Mouse (Mus musculus) bone marrow, adult 2 months (tissue): ENCODE results near the gene Hist1h1b. TPM values are rescaled to one million over a fixed set of nuclear protein-coding genes. Genes with fewer than 3 reads are reported as not detected.
"Not testable (repeated sequence)": the region's sequence is repeated elsewhere in the genome, so short reads cannot be mapped to it uniquely, and the experiment has no call there.

Experiments
- H3K27ac ChIP-seq: fragments of 200-500 bp; 2 replicates; pipeline ENCODE4 v1.5.1; 2012; ENCODE audit warnings: low read depth, mild to moderate bottlenecking, control low read depth, inconsistent platforms, low read length; ENCODE audit not compliant: control insufficient read depth, poor library complexity, insufficient read depth
- H3K4me1 ChIP-seq: fragments of 200-500 bp; 2 replicates; pipeline ENCODE4 v1.6.1; 2011; ENCODE audit warnings: low read length; ENCODE audit not compliant: control insufficient read depth, insufficient read depth
- H3K4me3 ChIP-seq: fragments of 200-500 bp; replicated peaks from 2 replicates; pipeline ENCODE3; 2011; ENCODE audit warnings: mild to moderate bottlenecking, low read depth, low read length, control low read depth; ENCODE audit not compliant: control insufficient read depth
- CTCF ChIP-seq: fragments of 200-500 bp; IDR thresholded peaks from 2 replicates; pipeline ENCODE4 v1.5.1; 2011; ENCODE audit warnings: low read length, control low read depth; ENCODE audit not compliant: control insufficient read depth, insufficient read depth
- POLR2A ChIP-seq: fragments of 200-500 bp; IDR thresholded peaks from 2 replicates; pipeline ENCODE4 v1.6.1; 2011; ENCODE audit warnings: low read depth, mild to moderate bottlenecking, control low read depth, low read length, borderline replicate concordance; ENCODE audit not compliant: control insufficient read depth
- WGBS: fragments of 180-500 bp; shearing (Covaris S2); methylation state at CpG from one replicate; pipeline ENCODE4 v1.1.7; 2018; 5-methylcytosine and 5-hydroxymethylcytosine counted together
- polyA plus RNA-seq: library from polyadenylated mRNA; stranded (reverse); fragments of >200 nt; gene quantifications from 2 replicates; pipeline ENCODE4 v1.2.4, GENCODE M21; 2011; ENCODE audit warnings: low replicate concordance; ENCODE audit not compliant: missing spikeins, insufficient read depth, insufficient read length

Hist1h1b gene
- 99.1 and 123 TPM in 2 replicates for polyA plus RNA-seq

DNA sequence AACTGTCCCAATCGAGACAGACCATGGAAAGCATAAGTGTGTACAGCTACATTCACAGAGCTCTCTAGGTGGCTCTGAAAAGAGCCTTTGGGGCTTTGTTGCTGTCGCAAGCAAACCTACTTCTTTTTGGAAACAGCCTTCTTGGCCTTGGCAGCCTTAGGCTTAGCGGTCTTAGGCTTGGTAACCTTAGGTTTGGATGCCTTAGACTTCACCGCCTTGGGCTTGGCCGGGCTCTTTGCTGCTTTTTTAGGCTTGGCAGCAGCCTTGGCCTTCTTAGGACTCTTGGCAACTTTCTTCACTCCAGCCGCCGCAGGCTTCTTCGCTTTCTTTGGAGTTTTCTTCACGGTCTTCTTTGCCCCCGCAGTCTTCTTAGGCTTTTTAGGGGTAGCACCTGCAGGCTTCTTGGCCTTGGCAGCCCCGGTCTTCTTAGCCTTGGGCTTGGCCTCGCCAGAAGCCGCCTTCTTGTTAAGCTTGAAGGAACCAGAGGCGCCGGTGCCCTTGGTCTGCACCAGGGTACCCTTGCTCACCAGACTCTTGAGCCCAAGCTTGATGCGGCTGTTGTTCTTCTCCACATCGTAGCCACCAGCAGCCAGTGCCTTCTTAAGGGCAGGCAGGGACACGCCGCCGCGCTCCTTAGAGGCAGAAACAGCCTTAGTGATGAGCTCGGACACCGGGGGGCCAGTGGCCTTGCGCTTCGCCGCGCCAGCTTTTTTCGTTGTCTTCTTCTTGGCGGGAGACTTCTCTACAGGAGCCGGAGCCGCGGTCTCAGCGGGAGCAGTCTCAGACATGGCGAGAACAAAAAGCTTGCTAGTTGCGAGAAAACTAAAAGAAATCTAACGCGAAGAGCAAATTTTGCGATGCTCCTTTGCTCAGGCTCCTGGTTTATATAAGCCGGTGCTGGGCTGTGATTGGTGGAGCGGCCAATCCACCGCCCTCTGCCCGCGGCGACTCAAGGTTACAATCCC lies at the start of gene Hist1h1b:
Hist1h1b (minus strand) TSS at position 859 of the 965 bp plus-strand sequence.
- peaks cover 4% of the 10 kb centered on the region; the same call in 1 of the 2 replicates for H3K4me1 ChIP-seq
- H3K4me3 ChIP-seq, result peak within 1 kb of the TSS; percentile 91
- TF ChIP-seq CTCF (no peak), POLR2A (peak; percentile 100)
- under 1% methylated on average over 44 of the region's 44 CpGs for WGBS
- H3K27ac ChIP-seq, result peak within 1 kb of the TSS; percentile 99

GRCm38 (mm10) chr13:21828511-21828910 lies 48.1 kb upstream of the Hist1h1b start:
- TF ChIP-seq POLR2A (no peak), CTCF (no peak)
- no peak overlapping the region for H3K4me3 ChIP-seq
- 84% methylated on average over 3 of the region's 3 CpGs for whole genome bisulfite sequencing
- no peak overlapping the region for H3K27ac ChIP-seq
- H3K4me1 ChIP-seq, result peaks cover 1% of the 10 kb centered on the region; the same call in 1 of the 2 replicates

GRCm38 (mm10) chr13:21820082-21820890 lies 39.9 kb upstream of the Hist1h1b start:
- H3K27ac ChIP-seq, H3K4me1 ChIP-seq, H3K4me3 ChIP-seq: not testable (repeated sequence)
- 79% methylated on average over 7 of the region's 16 CpGs for WGBS

DNA sequence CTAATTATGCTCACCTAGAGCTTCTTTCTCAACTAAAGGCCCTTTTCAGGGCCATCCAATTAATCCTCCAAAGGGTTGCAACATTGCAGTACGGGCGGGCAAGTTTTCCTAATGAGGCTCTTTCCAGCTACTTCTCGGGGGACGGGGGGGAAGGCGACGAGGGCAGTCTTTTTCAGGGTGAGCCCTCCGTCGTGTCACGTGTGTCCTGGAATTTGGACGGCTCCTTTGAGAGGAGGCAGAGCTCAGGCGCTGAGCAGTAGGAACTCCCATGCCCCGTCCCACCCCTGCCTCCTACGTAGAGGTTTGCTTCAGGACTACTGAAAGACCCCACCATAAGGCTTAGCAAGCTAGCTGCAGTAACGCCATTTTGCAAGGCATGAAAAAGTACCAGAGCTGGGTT lies 31.7 kb upstream of the Hist1h1b start:
- not testable (repeated sequence) for H3K4me1 ChIP-seq
- Histone ChIP-seq H3K27ac (peak overlapping the region; percentile 83), H3K4me3 (peak overlapping the region; percentile 31)
- WGBS, result under 1% methylated on average over 14 of the region's 14 CpGs

- H3K27ac ChIP-seq, result peak within 1 kb of the TSS; percentile 83
- no CpG with 5 or more reads among the region's 24 CpGs for WGBS
- peak within 1 kb of the TSS; percentile 31 for H3K4me3 ChIP-seq
- not testable (repeated sequence) for H3K4me1 ChIP-seq
Observed at GRCm38 (mm10) chr13:21811539-21811938, 31.1 kb upstream of the Hist1h1b start, which contains the start of gene Hist1h4m. Gene Hist1h4m, plus strand, starts transcription at chr13:21811746.

DNA sequence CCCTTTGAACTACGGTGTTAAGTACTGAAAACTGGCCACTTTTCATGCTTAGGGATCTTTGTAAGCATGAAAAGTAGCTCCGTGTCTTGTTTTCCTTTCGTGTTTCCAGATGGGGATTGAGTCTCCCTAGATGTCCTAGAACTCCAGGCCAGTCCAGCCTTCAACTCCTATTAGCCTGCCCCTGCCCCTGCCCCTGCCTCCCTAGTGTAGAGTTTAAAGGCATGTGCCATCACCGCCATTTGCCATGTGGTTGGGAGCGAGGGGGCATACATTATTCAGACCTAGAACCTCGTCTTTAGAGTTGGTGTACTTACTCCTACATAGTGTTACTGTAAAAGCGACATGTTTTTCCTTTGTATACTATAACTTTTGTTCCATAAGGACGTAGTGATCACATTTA lies 30.6 kb upstream of the Hist1h1b start:
- H3K4me3 ChIP-seq, H3K4me1 ChIP-seq, H3K27ac ChIP-seq: not testable (repeated sequence)
- no CpG with 5 or more reads among the region's 8 CpGs for WGBS

GRCm38 (mm10) chr13:21810073-21810472 lies 29.6 kb upstream of the Hist1h1b start, which contains the start of the genes Hist1h2bq and Hist1h2ao:
Gene Hist1h2bq, minus strand, starts transcription at chr13:21810197.
Gene Hist1h2ao, plus strand, starts transcription at chr13:21810465.
- H3K27ac ChIP-seq, H3K4me3 ChIP-seq, H3K4me1 ChIP-seq: not testable (repeated sequence)
- WGBS, result no CpG with 5 or more reads among the region's 23 CpGs

DNA sequence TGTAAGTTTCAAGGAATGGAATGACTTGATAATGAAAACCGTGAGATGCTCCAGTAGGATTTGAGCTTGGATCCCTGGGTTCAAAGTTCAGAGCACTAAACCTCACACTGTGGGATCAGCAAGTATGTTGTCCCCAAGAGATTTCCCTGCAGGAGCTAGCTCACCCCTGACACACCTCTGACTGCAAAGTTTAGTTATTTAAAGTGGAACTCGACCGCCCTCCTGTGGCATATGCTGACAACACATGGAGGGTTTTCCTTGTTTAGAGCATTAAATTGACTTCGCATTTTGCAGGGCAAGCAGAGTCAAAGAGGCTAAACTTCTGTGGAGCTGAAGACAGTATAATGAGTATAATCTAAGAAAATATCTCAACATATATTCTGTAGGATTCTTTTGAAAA lies 22.6 kb upstream of the Hist1h1b start:
- not testable (repeated sequence) for H3K27ac ChIP-seq, H3K4me1 ChIP-seq, H3K4me3 ChIP-seq
- WGBS, result no CpG with 5 or more reads among the region's 4 CpGs

GRCm38 (mm10) chr13:21797163-21797562 lies 16.7 kb upstream of the Hist1h1b start:
- not testable (repeated sequence) for H3K4me3 ChIP-seq, H3K27ac ChIP-seq, H3K4me1 ChIP-seq
